Mouse (Mus musculus) spleen, adult 18-20 months (tissue): ENCODE results near the gene Tmem161a.
"Not testable (repeated sequence)": the region's sequence is repeated elsewhere in the genome, so short reads cannot be mapped to it uniquely, and the experiment has no call there.

ENCODE experiments used
- DNase-seq, 2 experiments: peaks; one replicate each; pipeline ENCODE4 v3.0.0; 2022; ENCODE audit warnings: mixed read lengths in 2 of 2

The Tmem161a gene

DNA sequence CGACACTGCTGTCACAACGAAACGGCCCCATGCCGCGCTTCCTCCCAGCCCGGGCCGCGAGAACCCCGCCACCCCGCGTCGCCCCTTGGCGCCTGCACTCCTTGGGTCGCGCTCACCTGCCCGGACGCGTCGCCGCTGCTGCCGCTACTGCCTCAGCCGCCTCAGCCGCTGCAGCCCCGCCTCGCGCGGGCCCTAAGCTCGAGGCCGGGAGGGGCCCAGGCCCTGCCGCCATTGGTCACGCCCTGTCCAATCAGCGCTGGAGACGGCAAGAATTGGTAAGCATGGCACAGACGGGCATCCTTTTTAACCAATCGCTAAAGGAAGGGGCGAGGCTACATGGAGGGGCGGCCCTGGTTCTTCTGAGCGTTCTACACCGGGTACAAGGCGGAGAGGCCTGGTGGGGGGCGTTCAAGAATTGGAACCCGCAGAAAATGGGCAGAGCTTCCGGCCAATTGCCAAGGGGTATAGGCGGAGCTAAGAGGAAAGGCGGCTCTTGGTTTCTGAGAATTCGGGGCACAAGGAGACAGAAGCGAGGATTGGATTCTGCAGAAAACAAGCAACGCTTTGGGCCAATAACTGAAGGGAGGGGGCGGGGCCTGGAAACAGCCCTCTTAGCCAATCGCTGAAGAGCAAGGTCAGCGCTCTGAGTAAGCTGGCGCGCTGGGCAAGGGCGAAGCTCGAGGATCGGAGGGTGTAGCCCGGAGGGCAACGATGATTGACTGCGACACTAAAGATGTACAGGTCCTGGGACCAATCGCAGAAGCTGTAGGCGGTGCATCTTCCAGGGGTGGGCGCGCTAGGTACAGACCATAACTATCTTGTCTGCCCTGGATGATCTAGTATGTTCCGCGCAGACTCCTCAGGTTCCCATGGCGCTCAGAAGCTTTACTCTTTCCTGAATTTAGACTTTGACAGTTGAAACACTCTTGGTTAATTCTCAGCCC, 40.2 kb downstream of the Tmem161a start, which contains the start of gene Slc25a42:
Slc25a42 (minus strand) TSS at position 194 of the 944 bp plus-strand sequence.
- DNase-seq = peak; percentile 85 to 93

DNA sequence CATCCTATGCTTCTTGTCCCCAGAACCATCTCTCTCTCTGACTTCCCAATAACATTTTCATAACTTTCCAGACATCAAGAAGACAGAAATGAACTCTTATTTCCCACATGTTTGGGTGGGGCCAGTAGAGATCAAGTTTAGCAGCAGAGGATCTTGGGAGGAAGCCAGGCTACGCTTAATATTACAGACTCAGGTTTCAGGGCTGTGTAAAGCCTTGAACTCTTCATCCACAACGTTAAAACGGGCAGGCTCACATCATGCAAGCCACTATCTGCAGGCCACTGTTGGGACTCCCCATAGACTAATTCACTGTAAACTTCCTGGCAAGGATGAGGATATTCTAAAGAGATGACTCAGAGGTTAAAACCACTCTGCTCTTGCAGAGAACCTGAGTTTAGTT, 42.3 kb downstream of the Tmem161a start:
- DNase-seq = no peak

DNA sequence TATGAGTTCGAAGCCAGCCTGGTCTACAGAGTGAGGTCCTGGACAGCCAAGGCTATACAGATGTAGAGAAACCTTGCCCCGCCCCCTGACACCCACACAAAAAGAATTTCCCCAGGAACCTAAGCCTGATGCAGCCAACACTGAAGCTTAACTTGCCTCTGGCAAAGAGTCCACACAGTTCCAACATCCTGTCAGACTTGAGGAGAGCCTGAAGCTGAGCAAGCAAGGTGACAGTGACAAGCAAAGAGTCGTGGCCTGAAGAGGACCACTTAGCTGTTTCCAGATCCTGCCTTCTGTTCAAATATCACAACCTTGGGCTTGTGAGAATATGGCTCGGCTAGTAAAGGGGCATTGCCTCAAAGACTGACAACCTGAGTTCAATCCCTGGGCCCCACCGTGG, 42.9 kb downstream of the Tmem161a start:
- no peak for DNase-seq

DNA sequence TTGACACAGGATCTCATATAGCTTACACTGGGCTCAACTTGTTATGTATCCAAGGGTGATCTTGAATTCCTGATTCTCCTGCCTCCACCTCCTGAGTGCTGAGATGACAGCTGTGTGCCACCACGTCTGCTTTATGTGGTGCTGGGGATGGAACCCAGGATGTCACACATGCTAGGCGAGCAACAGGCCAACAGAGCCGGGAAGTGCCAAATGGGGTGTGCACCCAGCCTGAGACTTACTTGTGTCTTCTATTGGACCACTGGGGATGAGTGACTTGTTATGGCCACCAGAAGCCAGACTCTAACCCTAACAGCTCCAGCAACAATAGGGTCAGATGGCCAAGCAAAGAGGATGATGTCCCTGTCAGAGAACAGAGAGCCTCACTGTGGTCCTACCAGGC, 44.0 kb downstream of the Tmem161a start:
- not testable (repeated sequence) for DNase-seq

DNA sequence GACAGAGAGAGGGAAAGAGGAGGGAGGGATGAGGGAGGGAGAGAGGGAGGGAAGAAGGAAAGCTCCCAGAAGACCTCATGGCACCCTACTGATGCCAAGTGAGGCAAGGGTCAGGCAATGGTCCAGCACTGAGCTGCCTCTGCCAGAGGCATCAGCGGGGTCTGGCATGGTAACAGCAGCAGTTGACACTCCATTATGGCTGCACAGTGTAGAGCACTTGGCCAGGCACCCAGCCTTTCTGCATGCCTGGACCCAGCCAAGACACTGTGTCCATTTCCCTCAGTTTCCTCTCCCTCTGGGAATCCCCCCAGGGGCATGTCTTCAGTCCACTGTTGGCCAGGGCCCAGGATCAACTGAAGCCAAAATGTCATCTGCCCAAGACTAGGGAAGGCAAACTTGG, 44.4 kb downstream of the Tmem161a start:
- no peak for DNase-seq

DNA sequence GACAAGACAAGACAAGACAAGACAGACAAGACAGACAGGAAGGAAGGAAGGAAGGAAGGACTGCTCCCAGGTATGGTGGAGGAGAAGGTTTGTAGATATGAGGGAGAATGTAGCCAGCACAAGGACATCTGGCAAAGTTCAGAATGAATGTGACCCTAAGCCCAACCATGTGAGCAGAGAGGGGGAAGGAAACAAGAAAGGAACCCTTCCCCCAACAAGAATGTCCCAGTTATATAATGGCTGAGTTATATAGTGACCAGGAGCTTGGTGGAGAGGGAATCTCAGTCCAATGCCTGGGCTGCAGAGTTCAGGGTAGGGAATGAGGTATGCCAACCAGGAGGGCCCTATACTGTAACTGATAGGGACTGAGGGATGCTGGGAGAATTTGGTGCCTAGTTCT, 45.3 kb downstream of the Tmem161a start:
- no peak for DNase-seq

DNA sequence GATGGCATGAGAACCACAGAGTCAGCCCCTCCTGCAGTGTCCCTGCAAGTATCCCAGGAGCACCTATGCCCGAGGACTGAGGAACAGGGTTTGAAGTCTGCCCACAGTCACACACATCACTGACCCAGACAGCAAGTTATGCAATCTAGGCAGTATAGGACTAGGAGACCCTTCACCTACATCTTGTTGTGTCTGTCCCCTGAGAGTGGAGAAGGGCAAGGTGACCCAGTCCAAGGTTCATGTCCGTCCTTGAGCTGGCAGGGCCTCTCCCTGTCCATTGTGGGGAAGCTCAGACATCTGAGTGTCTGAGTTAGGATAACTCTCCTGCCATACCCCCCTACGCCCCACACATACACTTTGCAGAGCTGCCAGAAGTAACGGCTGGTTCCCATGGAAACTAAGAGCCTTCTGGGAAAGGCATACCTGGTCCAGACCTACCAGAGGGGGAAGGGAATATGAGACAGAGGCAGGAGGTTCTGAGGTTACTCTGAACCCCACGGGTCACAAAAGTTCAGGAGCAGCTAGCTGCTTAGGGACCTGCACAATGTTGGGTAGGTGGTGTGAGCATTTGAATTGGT, 47.0 kb downstream of the Tmem161a start:
- DNase-seq = no peak

DNA sequence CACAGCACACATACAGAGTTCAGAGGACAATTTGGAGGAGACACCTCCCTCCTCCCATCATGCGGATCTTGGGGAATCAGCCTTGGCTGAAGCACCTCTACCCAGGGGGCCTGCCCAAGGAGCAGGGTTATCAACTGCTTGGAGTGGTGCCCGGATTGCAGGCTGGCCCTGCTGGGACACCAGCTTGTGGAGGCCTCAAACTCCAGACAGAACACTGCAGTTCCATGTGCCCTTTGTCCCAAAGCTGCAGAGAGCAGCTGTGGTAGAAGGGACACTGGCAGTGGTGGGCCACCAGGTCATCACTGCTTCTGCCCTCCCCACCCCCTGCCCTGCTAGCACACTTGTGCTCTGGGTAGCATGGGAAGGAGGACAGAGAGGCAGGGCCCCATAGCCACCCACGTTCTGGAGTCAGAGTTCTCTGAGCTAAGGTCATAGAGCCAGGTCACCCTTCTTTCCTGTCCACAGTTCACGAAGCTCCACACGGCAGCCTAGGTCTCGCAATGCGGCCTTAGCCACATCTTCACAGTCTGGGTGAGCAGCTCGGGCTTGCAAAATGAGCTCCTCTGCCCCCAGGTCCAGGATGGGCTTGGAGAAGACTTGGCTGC, 48.2 kb downstream of the Tmem161a start:
- DNase-seq = no peak

DNA sequence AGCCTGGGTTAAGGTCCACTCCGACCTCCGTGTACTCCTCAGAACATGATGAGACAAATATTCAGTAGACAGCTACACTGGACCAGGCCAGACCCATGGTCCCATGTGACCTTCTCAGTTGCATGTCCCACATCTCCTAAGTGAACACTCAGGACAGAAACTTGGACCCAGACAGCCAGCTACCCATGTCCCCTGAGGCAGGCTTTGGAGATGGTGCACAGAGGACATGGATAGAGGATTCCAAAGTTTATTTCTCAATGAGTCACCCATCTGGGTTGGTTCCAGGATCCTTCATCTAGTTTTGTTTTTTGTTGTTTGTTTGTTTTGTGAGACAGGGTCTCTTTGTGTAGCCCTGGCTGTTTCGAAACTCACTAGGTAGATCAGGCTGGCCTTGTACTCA, 48.8 kb downstream of the Tmem161a start:
- no peak for DNase-seq

DNA sequence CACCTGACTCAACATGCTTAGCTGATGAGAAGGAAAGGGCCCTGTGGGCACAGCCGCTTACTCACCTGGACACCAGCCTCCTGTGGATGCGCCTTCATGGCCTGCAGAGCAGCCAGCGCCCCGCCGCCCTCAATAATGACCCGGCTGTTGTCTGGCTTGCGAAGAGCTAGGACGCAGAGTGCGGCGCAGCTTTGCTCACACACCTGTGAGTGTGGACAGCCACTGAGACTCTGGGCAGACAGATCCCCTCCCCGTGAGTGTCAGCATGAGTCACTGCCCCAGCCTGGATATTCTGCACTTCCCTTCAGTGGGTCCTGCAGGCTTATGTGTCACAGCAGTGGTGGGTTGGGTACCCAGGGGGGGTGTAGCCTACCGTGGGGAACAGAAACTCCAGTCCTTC, 49.9 kb downstream of the Tmem161a start:
- no peak for DNase-seq

DNA sequence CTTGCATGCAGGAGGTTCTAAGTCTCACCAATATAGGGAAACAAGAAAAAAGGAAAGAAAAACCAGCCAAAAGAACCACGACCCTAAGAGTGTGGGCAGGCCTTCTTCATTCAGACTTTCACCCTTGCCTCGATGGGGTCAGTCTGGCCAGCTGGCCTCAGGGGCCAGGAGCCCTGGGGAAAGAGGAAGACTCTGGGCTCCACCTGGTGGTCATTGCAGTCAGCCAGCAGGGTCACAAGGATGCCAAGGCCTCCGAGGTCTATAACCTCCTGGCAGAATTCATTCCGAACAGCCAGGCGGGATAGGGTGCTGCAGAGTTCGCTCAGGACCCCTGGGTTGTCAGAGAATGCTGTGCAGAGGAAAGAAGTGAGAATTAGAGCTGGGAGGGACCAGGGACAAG, 51.2 kb downstream of the Tmem161a start:
- peak in 1 of 2 experiments; percentile 26 for DNase-seq

DNA sequence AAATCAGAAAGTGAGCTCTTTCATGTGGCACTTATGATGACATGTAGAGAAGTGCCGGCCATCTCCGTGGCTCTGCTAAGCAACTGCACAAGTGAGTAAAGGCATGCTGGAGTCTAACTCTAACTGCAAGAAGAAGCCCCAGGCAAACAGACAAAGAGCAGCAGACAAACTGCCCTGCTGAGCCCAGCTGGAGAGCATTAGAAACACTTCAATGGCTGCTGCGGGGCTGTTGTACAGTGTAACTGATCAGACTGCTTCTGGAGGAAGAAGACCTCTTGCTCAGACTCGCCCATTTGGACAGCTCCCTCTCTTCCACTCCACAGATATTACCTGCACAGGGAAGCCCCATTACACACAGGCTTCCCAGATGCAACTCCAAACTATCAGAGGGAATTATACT, 55.8 kb downstream of the Tmem161a start:
- no peak for DNase-seq

DNA sequence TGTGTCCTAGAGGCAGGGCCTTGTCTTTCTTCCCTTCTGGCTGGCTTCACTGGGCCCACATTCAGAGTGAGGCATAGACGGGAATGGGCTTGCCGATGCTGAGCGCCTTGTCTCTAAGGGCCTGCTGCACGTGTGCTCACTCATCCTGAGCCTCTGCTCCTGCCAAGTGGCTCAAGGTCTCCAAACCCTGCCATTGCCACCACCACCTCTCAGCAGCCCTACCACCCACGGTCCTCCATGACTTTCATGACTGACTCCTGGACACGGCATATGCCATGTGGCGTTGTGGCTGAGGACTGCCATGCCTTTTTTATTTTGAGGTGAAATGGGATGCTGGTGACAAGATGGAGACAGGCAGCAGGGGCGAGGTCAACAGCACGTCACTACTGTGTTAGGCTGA, 58.7 kb downstream of the Tmem161a start:
- DNase-seq = no peak
